Mouse (Mus musculus) megakaryocyte, embryonic 14.5 days (primary cell): ENCODE data around the gene Bbof1.

ENCODE experiments used
- FLI1 ChIP-seq: IDR thresholded peaks from 2 replicates; pipeline ENCODE4 v1.6.1; 2012; ENCODE audit warnings: low read length, inconsistent platforms, mixed read lengths
- GATA1 ChIP-seq: IDR thresholded peaks from 3 replicates; pipeline ENCODE4 v1.6.1; 2012; ENCODE audit warnings: mixed read lengths, low read length, inconsistent platforms, borderline replicate concordance

DNA sequence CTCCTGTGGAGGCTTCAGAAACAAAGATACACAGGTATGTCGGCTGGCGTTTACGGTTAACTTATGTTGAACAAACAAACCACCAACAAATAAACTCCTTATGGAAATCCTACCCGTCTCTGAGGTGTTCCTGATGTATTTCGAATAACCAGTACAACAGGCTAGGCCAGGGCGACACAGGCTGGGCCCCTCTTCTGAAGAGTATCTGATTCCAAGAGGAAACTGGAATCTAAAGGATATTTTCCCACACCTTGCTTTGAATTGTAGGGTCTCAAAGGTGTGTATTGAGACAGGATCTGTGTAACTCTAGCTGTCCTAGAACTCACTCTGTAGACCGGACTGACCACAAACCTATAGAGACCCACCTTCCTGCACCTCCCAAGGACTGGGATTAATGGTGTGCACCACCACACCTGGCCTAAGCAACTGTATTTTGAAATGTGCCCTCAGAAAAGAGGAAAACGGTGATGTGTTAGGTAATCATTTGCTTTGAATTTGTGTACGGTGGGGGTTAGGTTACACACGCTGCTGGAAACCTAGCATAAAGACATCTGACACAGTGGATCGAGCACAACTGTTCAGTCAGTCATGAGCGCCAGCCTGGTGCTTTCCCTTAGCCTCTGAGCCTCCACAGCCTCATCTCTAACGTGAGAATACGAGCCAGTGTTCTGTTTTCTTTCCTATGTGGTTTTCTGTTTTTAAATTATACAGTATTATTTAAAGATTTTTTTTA is 11.8 kb upstream of the Bbof1 start:
- TF ChIP-seq GATA1 (no peak), FLI1 (no peak)
